Mouse (Mus musculus) testis, adult 2 months (tissue): Measurements from ENCODE around the gene Pfkl.

Experiments
- CTCF ChIP-seq: fragments of 200-500 bp; IDR thresholded peaks from 2 replicates; pipeline ENCODE4 v1.5.1; 2012; ENCODE audit warnings: low read depth, mild to moderate bottlenecking, inconsistent platforms, low read length, moderate library complexity; ENCODE audit not compliant: control insufficient read depth, insufficient read depth, insufficient replicate concordance
- POLR2A ChIP-seq: fragments of 200-500 bp; IDR thresholded peaks from 2 replicates; pipeline ENCODE4 v1.6.1; 2012; ENCODE audit warnings: low read depth, mild to moderate bottlenecking, inconsistent platforms, low read length, moderate library complexity; ENCODE audit not compliant: control insufficient read depth

DNA sequence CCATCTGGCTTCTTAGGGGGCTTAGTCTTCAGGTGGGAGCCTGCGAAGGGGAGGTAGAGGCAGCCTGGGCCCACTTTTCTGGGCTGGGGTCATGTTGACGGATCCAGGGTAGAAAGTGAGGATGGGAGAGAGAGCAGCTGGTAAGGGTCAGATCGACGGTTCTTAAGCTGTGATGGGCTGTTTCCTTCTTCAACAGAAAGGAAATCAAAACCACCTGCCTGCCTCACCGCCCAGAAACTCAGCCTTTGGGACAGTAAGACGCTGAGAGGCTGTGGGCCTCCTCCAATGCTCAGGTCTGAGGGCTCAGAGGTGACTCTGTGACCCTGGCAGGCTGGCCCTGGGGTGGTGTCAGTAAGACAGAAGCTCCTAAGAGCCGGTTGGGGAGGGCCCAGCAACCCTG lies 32.2 kb upstream of the Pfkl start:
- TF ChIP-seq CTCF = no peak
- TF ChIP-seq POLR2A = no peak
